Mouse (Mus musculus) skeletal muscle tissue, postnatal 0 days (tissue): ENCODE results near the gene Vps16. TPM values are rescaled to one million over a fixed set of nuclear protein-coding genes. Genes with fewer than 3 reads are reported as not detected.

Experiments
- polyA plus RNA-seq: library from polyadenylated mRNA; unstranded; fragments of >200 nt; fragmentation: Nextera tagmentation; extraction: Ambion mirVana; gene quantifications from 2 replicates; pipeline ENCODE4 v1.2.1, GENCODE M21; 2015

The Vps16 gene
- 24.9 and 25.7 TPM in 2 replicates for polyA plus RNA-seq

DNA sequence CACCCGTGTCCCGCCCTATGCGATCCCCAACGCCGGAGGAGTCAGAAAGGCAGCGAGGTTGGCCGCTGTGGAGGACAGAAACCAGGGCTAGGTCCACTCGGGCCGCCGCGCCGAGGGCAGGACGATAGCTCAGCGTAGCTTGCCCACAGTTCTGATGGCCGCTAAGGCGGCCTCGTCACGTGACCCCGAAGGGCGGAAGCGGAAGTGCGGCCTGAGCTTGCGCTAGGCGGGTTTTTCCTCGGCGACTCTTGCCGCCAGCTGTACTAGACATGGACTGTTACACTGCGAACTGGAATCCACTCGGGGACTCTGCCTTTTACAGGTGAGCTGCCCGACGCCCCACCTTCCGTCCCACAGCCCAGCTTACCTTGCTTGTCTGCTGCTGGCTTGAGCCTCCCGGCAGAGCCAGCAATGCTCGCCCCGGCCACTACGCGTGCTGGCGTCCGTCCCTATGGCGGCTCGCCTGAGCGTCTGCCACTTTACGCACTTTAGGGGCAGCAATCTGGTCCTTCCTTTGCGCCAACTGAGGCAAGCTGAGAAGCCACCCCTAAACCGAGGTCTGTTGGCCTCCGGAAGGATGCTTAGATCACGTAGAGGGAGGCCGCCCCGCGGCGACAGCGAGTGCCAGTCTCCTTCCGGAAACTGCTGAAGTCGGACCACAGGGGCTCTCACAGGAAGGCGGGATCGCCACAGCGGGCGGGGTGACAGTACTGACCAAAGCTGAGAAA is at the start of gene Vps16, which contains the start of gene Pced1a:
Gene Vps16, plus strand, starts transcription at position 214 of the 728 bp plus-strand sequence.
Gene Pced1a, minus strand, starts transcription at position 576 of the 728 bp plus-strand sequence.

DNA sequence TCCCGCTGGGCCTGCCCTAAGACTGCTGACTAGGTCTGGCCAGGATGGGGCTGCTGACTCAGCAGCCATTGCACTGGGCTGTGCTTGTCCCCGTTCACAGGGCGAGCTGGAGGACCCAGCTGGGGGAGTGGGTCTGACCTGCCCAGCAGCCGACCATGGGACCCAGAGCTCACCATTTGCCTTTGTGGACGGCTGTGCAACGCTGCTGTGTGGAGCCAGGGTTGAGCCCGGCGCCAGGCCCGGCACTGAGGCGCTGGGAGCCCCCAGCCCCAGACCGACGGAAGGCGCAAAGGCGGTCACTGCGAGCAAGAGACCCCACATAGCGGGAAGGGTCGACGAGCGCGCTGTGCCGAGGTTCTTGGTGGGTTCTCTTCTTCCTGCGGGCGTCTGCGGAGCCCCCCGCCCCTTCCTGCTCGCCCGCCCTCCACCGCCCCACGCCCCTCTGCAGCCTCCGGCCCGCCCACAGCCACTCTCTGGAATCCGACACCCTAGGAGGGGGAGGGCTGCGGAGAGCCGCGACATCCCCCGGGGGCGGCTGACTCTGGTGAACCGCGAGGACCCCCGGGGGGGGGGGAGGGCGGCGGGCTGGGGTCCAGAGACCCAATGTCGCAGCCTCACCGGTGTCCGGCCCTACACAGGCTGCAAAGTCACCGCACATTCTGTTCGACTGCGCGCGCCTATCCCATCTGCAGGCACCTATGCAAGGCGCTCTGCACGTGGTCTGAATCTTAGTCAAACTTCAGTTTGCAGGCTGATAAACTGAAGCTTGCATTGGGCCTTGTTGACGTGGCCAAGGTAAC is 26.8 kb upstream of the Vps16 start, which contains the start of gene Cpxm1:
Gene Cpxm1, minus strand, starts transcription at position 389 of the 800 bp plus-strand sequence.

DNA sequence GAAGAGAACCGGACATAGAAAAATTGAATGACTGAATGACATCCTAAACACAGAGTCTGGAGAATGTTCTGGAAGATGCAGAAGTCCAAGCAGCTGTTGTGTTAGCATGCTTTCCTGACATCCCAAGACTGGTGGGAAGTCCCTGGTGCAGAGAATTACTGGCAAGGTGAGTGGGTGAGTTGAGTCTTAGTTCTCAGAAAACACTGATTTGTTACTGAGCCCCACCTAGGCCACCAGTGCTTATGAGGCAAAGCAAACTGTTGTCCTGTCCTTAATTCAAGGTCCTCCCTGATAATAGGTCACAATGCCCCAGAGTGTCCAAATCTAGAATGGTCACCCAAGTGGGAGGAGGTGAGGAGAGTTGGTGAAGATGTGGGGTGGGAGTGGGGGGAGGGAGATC is 19.2 kb upstream of the Vps16 start, which contains the start of the genes Gm28372 and 1700020A23Rik:
Gene Gm28372, plus strand, starts transcription at position 301 of the 400 bp plus-strand sequence.
Gene 1700020A23Rik, plus strand, starts transcription at position 321 of the 400 bp plus-strand sequence.

DNA sequence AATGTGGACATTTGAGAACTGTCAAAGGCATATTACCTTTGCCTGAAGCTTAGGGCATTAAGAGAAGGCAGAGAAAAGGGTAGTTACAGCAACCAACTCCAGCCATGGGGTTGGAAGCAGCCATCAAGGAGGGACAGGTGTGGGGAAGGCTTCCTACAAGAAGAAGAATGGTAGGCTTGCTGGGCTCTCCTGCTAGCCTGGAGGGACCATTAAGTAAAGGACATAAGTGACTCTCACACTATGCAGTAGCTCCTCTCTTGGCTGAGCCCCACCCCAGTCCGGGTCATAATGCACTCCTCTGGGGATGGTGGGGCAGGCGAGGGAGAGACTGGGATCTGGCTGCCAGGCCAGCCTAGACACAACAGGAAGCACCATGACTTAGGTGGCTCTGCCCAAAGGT is 18.0 kb upstream of the Vps16 start, which contains the start of gene Tmem239:
Gene Tmem239, plus strand, starts transcription at position 301 of the 400 bp plus-strand sequence.

DNA sequence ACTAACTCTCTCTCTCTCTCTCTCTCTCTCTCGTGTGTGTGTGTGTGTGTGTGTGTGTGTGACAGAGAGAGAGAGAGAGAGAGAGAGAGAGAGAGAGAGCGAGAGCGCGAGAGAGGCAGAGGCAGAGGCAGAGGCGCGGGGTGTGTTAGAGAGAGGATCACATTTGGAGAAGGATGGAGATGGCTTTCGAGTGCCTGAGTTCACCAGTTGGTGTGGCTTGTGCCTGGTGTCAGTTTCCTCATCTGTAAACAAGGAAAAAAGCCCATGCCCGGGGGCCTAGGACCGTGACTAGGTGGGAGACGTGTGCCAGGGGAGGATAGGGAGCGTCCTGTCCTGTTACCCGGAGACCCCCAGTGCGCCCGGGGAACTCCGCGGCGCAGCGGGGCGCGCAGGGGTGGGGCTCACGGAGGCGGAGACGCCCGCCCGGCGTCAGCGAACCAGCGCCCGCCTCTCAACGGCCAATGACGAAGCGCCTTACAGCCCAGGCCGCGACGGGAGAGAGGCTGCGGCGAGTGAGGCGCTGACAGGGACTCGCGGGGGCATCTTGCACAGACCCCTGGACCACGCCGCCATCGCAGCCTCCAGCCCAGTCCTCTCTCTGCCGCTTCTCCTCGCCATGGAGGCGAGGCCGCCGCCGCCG is 25.8 kb downstream of the Vps16 start, which contains the start of gene Ptpra:
Gene Ptpra, plus strand, starts transcription at position 485 of the 640 bp plus-strand sequence.

Other genes with a start within 250 kb of the Vps16 start
- gene Snrpb, start 244.9 kb upstream of the Vps16 start, polyA plus RNA-seq, result 276 and 308 TPM in 2 replicates
- gene Tmc2, start 229.1 kb upstream of the Vps16 start, polyA plus RNA-seq, result not detected in 2 replicates
- gene Nop56, start 149.9 kb upstream of the Vps16 start, polyA plus RNA-seq, result 69.9 and 71.8 TPM in 2 replicates
- 281 and 304 TPM in 2 replicates for gene Idh3b, start 139.8 kb upstream of the Vps16 start, polyA plus RNA-seq
- gene Ebf4, start 129.2 kb upstream of the Vps16 start, polyA plus RNA-seq, result 0.37 and 0.66 TPM in 2 replicates
- gene Cpxm1, start 26.8 kb upstream of the Vps16 start, polyA plus RNA-seq, result 22.3 and 25.7 TPM in 2 replicates
- gene Gm28372, start 19.1 kb upstream of the Vps16 start, polyA plus RNA-seq, result 0.06 TPM in 1 of 2 replicates, not detected in the other
- 0.22 TPM in 1 of 2 replicates, not detected in the other for gene 1700020A23Rik, start 19.1 kb upstream of the Vps16 start, polyA plus RNA-seq
- gene Tmem239, start 17.9 kb upstream of the Vps16 start, polyA plus RNA-seq, result 0.14 TPM in 1 of 2 replicates, not detected in the other
- gene Pced1a, start 362 bp downstream of the Vps16 start, polyA plus RNA-seq, result 6.0 and 7.4 TPM in 2 replicates
- gene Ptpra, start 25.9 kb downstream of the Vps16 start, polyA plus RNA-seq, result 35.2 and 35.9 TPM in 2 replicates
- gene Mrps26, start 139.4 kb downstream of the Vps16 start, polyA plus RNA-seq, result 68.5 and 76.0 TPM in 2 replicates
- not detected in 2 replicates for gene Oxt, start 151.8 kb downstream of the Vps16 start, polyA plus RNA-seq
- gene Avp, start 158.2 kb downstream of the Vps16 start, polyA plus RNA-seq, result not detected in 2 replicates
- gene Fastkd5, start 205.7 kb downstream of the Vps16 start, polyA plus RNA-seq, result 6.9 and 7.2 TPM in 2 replicates
- gene Ubox5, start 205.7 kb downstream of the Vps16 start, polyA plus RNA-seq, result 5.2 TPM in 2 replicates
- gene Lzts3, start 218.5 kb downstream of the Vps16 start, polyA plus RNA-seq, result 1.3 and 1.4 TPM in 2 replicates
- 66.1 and 77.7 TPM in 2 replicates for gene Ddrgk1, start 240.3 kb downstream of the Vps16 start, polyA plus RNA-seq
- gene Itpa, start 243.3 kb downstream of the Vps16 start, polyA plus RNA-seq, result 42.9 and 49.6 TPM in 2 replicates